Mouse (Mus musculus): ENCODE measurements at regions not wholly inside any gene's neighbourhood (a gene's known extent, or its start where the extent isn't known, plus 50 kb on each side); places are given as distances from the start of the nearest gene placed in this dataset.
"Not testable (repeated sequence)": the region's sequence is repeated elsewhere in the genome, so short reads cannot be mapped to it uniquely, and the experiment has no call there.

DNA sequence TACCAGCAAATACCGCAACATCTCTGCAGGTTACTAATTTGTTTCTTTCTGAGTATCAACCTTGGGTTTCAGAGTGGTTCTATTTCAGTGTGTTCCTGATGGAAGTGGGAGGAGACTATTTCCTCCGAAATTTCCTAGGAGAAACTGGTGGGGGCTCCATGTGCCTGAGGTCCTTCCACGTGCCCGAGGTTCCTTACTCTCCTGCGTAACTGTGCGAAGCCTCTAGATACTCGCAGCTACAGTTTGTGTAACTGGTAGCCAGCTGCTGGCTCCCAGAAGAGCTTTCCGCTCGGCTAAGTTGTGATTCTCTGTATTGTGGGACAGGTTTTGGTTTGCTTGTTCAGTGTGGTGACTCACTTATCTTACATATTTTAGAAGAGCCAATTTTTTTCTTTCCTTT, 184.3 kb upstream of the Tmem45b start:
- Histone ChIP-seq H3K9me3 (no peaks in the 10 kb centered on the region), H3K4me3 (no peak overlapping the region), H3K27ac (replicated peaks) (no peak overlapping the region), H3K36me3 (replicated peaks) (no peaks in the 10 kb centered on the region), H3K27me3 (replicated peaks; ENCODE audit: low read depth, poor library complexity, severe bottlenecking) (no peaks in the 10 kb centered on the region), H3K4me1 (no peaks in the 10 kb centered on the region)
- 81% methylated on average over 9 of the region's 9 CpGs for WGBS
- DNase-seq (ENCODE audit: low spot score) = no peak

DNA sequence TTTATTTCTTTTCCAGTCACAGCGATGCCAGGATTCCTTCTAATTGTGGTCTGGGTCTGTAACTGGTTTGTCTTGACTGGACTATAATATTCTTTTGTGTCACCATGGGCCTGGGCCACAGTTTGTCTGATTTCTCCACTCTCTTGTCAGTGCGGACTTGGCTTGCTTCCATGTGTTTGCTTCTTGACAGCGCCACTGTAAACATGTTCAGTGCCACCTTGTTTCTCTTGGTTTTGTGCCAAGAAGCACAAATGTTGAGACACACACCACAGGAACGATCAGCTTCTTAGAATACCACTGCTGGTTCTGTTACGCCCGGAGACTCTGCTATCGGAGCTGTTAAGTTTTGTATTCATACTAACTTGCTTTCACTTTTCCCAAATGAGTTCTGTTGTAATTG, 180.9 kb upstream of the Tmem45b start:
- H3K4me1 ChIP-seq = peaks cover 6% of the 10 kb centered on the region; the same call in 1 of the 2 replicates
- 94% methylated on average over 7 of the region's 7 CpGs for WGBS
- H3K27ac ChIP-seq (replicated peaks) = no peak overlapping the region
- no peaks in the 10 kb centered on the region for H3K9me3 ChIP-seq
- no peak for DNase-seq (ENCODE audit: low spot score)
- H3K4me3 ChIP-seq = no peak overlapping the region
- H3K36me3 ChIP-seq (replicated peaks) = no peaks in the 10 kb centered on the region
- H3K27me3 ChIP-seq (replicated peaks; ENCODE audit: low read depth, poor library complexity, severe bottlenecking) = no peaks in the 10 kb centered on the region

DNA sequence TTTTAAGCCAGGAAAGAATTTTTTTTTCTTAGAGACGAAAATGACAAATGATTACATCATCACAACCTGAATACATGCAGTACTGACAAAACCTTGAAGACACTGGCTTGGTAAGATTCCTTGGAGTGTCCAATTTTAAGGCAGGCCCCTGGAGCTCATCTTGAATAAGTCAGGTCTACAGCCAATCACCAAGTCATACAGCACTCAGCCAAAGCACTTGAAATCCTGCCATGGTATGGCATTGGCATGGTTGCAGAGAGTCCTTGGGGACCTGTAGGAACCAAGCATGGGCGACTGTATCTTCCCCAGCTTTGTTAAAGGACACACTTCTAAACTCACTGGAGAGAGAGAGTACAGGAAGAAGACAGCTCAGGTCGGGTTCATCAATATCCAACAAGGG, 179.8 kb upstream of the Tmem45b start:
- DNase-seq (ENCODE audit: low spot score) = no peak
- Histone ChIP-seq H3K27ac (replicated peaks) (no peak overlapping the region), H3K4me1 (peaks cover 6% of the 10 kb centered on the region; the same call in 1 of the 2 replicates), H3K9me3 (no peaks in the 10 kb centered on the region), H3K36me3 (replicated peaks) (no peaks in the 10 kb centered on the region), H3K27me3 (replicated peaks; ENCODE audit: low read depth, poor library complexity, severe bottlenecking) (no peaks in the 10 kb centered on the region), H3K4me3 (no peak overlapping the region)
- 82% methylated on average over 3 of the region's 3 CpGs for WGBS

DNA sequence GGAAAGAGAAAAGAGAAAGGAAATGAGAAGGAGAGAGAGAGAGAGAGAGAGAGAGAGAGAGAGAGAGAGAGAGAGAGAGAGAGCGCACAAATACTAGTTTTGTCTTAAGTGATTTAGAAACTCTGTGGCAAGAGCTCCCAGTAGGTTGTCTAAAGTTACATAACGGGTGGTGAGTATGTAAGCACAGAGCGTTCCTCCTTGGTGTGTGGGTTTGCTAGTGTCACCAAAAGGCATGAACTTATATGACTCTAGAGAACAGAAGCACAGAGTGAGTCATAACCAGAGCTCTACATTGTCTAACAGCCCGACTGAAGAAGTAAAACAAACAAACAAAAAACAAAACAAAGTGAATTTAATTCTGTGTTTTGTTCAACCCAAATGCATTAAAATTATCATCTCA, 177.9 kb upstream of the Tmem45b start:
- no peaks in the 10 kb centered on the region for H3K36me3 ChIP-seq (replicated peaks)
- no peak for DNase-seq (ENCODE audit: low spot score)
- H3K4me3 ChIP-seq = no peak overlapping the region
- H3K4me1 ChIP-seq = peaks cover 6% of the 10 kb centered on the region; the same call in 1 of the 2 replicates
- no peak overlapping the region for H3K27ac ChIP-seq (replicated peaks)
- no peaks in the 10 kb centered on the region for H3K27me3 ChIP-seq (replicated peaks; ENCODE audit: low read depth, poor library complexity, severe bottlenecking)
- 80% methylated on average over 4 of the region's 4 CpGs for WGBS
- H3K9me3 ChIP-seq = peaks cover 2% of the 10 kb centered on the region

DNA sequence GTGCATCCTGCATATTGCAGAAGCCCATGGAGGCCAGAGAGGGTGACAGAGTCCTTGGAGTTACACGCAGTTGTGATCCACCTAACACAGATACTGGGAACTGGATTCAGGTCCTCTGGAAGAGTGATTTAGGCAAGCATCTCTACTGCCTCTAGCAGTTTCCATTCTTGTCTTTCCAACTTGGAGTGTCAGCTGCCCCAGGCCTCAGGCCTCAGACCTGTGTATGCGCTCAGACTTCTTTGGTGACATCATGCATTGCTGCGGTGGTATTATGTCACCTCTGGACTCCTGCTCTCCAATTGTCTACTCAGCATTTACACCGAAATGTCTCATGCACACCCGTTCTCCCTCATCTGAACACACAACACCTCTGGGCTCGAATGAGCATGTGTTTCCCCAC, 164.0 kb upstream of the Tmem45b start:
- no peaks in the 10 kb centered on the region for H3K36me3 ChIP-seq (replicated peaks)
- no peak for DNase-seq (ENCODE audit: low spot score)
- no peaks in the 10 kb centered on the region; the same call in 1 of the 2 replicates for H3K4me1 ChIP-seq
- no peak overlapping the region for H3K4me3 ChIP-seq
- H3K27me3 ChIP-seq (replicated peaks; ENCODE audit: low read depth, poor library complexity, severe bottlenecking) = no peaks in the 10 kb centered on the region
- H3K9me3 ChIP-seq = no peaks in the 10 kb centered on the region
- 87% methylated on average over 6 of the region's 6 CpGs for WGBS
- H3K27ac ChIP-seq (replicated peaks) = no peak overlapping the region

DNA sequence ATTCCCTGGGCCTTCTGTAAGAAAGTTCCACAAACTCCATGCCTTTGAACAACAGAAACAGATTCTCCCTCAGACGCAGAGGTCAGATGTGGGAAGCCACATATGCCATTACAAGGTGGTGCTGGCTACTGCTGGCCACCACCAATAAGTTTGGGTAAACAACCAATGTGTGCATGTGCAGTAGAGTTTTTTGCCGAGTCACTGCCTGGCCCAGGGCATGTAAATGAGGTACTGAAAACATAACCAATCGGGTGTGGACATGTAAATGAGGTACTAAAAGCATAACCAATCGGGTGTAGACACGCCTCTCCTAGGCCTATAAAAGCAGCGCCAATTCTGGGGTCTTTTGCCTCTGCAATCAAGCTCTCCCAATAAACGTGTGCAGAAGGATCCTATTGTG, 157.3 kb upstream of the Tmem45b start:
- not testable (repeated sequence) for DNase-seq (ENCODE audit: low spot score); H3K4me1 ChIP-seq; H3K27ac ChIP-seq (replicated peaks); H3K27me3 ChIP-seq (replicated peaks; ENCODE audit: low read depth, poor library complexity, severe bottlenecking); H3K4me3 ChIP-seq; H3K9me3 ChIP-seq; H3K36me3 ChIP-seq (replicated peaks)
- WGBS = 92% methylated on average over 7 of the region's 7 CpGs

DNA sequence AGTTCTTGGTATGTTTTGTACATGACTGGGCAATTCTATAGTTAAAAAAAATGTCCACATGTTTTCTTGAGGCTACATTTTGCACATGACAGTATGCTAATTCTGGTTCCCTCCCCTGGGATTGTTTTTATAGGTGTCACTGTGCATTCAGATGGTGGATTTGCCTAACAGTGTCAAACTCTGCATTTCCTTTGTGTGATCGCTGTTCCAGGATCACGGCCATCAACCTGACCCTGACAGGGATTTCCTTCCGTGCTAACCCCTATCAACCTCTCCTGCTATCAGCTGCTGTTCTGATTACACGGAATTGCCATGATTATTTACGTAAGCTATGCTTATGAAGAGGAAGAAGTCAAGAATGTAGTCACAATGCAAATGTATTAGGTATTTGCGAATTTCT, 155.1 kb upstream of the Tmem45b start:
- peaks cover 3% of the 10 kb centered on the region; the same call in 1 of the 2 replicates for H3K4me1 ChIP-seq
- H3K36me3 ChIP-seq (replicated peaks) = no peaks in the 10 kb centered on the region
- no peak overlapping the region for H3K27ac ChIP-seq (replicated peaks)
- WGBS = 63% methylated on average over 6 of the region's 6 CpGs
- H3K9me3 ChIP-seq = no peaks in the 10 kb centered on the region
- no peak overlapping the region for H3K4me3 ChIP-seq
- no peak for DNase-seq (ENCODE audit: low spot score)
- no peaks in the 10 kb centered on the region for H3K27me3 ChIP-seq (replicated peaks; ENCODE audit: low read depth, poor library complexity, severe bottlenecking)

DNA sequence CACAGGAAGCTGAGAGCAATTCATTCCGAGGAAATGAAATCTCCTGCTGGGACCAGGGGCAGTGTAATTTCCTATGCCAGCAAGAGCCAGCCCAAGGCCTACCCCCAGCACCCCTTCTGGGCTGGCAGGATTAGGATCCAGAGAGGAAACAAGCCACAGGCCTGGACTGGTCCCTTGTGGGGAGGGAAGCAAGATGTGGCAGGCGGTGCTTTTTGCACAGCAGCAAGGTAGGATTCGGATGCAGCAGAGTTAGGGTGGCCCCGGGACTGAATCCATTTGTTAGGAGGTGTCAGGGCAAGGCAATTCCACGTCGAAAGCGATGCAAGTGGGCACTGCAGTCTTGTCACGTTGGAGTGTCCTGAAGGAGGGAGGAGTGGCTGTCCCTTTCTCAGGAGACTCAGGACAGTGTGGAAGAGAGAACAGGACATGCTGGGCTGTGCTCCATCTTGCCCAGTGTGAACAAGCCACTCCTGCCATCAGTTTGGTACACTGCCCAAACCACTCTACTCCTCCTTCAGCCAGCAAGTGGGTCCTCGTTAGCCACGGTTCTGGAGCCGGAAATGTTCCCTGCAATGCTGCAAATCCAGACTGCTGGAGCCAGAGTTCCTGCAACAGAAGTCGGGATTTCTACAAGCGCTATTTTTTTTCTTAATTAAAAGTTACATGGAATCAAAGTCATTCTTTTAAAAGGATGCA, 150.1 kb upstream of the Tmem45b start:
- no peaks in the 10 kb centered on the region for H3K36me3 ChIP-seq (replicated peaks)
- H3K4me1 ChIP-seq = peaks cover 11% of the 10 kb centered on the region
- DNase-seq (ENCODE audit: low spot score) = no peak
- no peak overlapping the region for H3K27ac ChIP-seq (replicated peaks)
- H3K9me3 ChIP-seq = no peaks in the 10 kb centered on the region
- H3K27me3 ChIP-seq (replicated peaks; ENCODE audit: low read depth, poor library complexity, severe bottlenecking) = no peaks in the 10 kb centered on the region
- WGBS = 67% methylated on average over 13 of the region's 13 CpGs
- H3K4me3 ChIP-seq = no peak overlapping the region

DNA sequence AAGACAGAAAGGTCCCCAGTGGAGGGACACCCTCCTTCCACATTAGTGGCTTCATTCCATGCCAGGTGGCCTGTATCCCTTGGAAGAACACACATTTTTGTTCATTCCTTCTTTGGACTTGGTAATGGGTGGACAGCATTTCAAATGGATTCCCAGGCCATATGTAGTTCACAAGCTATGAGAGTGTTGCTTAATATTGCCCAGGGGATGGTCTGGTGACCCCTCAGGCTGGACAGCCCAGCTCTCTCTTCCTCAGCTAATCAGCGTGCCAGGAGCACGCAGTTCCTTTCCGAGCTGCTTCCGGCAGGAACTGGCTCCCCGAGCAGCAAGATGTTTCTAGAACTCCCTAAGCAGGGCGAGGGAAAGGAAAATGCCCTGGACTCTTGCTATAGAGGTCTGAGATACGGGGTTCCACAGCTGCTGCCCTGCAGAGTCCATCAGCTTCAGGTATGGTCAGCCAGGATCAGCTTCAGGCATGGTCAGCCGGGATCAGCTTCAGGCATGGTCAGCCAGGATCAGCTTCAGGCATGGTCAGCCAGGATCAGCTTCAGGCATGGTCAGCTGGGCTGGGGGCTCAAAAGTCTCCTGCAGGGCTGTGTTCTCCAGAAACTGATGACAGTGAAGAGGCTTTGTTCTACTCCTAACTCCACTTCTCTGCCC, 146.9 kb upstream of the Tmem45b start:
- no peak for DNase-seq (ENCODE audit: low spot score)
- Histone ChIP-seq H3K27ac (replicated peaks) (0 out of 2 replicates have a peak overlapping the region, but pooled peaks have one; percentile 2), H3K4me3 (no peak overlapping the region), H3K36me3 (replicated peaks) (no peaks in the 10 kb centered on the region), H3K27me3 (replicated peaks; ENCODE audit: low read depth, poor library complexity, severe bottlenecking) (no peaks in the 10 kb centered on the region), H3K4me1 (peaks cover 11% of the 10 kb centered on the region), H3K9me3 (no peaks in the 10 kb centered on the region)
- 72% methylated on average over 8 of the region's 8 CpGs for whole genome bisulfite sequencing

DNA sequence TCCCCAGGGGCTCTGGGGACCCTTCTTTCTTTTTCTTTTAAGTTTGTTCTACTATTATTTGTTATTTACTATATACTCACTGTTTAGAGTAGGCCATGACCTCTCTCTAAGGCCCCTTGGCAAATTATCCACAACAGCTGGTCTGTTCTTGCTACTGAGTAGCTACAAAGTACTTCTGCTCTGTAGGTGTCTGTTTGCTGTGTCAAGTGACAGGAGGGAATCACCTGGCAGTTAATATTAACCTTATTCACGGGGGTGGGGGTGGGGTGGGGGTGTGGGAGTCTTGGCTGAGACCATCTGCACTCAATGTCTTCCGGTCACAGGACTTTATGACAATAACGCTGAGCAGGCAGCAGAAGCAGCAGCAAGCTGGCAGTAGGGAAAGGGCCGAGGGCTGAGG, 146.4 kb upstream of the Tmem45b start:
- Histone ChIP-seq H3K36me3 (replicated peaks) (no peaks in the 10 kb centered on the region), H3K9me3 (no peaks in the 10 kb centered on the region), H3K27me3 (replicated peaks; ENCODE audit: low read depth, poor library complexity, severe bottlenecking) (no peaks in the 10 kb centered on the region), H3K27ac (replicated peaks) (no peak overlapping the region), H3K4me3 (no peak overlapping the region), H3K4me1 (peaks cover 11% of the 10 kb centered on the region)
- no peak for DNase-seq (ENCODE audit: low spot score)
- 62% methylated on average over 4 of the region's 4 CpGs for WGBS

DNA sequence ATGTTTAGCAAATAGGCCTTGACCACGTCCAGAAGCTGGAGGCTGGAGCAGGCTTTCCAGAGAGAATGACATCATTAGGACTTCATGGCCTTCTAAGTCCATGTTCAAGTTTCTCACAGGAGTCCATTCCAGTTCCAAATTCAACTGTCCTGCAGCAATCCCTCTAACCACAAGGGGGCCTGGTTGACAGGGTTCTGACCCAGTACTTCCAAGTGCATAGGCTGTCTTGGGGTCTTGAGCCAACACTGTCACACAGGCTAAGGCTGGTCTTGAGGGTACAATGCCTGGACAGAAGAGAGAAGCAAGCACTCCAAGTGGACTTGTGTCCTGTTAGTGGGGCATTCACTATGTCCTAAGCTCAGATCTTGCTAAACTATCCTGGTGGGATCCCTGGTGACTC, 145.9 kb upstream of the Tmem45b start:
- Histone ChIP-seq H3K4me1 (peaks cover 11% of the 10 kb centered on the region), H3K4me3 (no peak overlapping the region), H3K27me3 (replicated peaks; ENCODE audit: low read depth, poor library complexity, severe bottlenecking) (no peaks in the 10 kb centered on the region), H3K36me3 (replicated peaks) (no peaks in the 10 kb centered on the region), H3K9me3 (no peaks in the 10 kb centered on the region), H3K27ac (replicated peaks) (no peak overlapping the region)
- WGBS = 68% methylated on average over 1 of the region's 1 CpGs
- DNase-seq (ENCODE audit: low spot score) = peak; percentile 42

DNA sequence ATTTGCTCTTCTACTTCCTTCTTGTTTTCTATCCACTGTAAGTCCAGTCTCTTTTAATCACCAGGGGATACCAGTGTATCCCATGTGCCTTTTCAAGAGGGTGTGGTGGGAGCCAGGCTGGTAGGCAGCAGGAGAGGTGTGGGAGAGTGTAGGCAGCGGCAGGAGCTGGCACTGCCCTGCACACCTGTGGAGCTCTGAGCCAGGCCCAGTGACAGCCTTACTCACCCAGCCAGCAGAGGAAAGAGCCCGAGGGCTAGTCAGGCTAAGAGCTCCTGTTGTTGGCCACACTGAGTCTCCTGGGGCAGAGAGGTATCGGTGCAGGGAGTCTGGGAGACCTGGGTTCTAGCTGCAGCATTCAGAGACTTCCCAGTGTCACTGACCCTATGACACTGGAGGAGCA, 145.5 kb upstream of the Tmem45b start:
- H3K27ac ChIP-seq (replicated peaks) = no peak overlapping the region
- 82% methylated on average over 3 of the region's 3 CpGs for WGBS

More for the DNA sequence above, 145.5 kb upstream of the Tmem45b start:
- H3K9me3 ChIP-seq = no peaks in the 10 kb centered on the region
- no peak for DNase-seq (ENCODE audit: low spot score)
- no peak overlapping the region for H3K4me3 ChIP-seq
- H3K4me1 ChIP-seq = peaks cover 11% of the 10 kb centered on the region
- no peaks in the 10 kb centered on the region for H3K36me3 ChIP-seq (replicated peaks)
- H3K27me3 ChIP-seq (replicated peaks; ENCODE audit: low read depth, poor library complexity, severe bottlenecking) = no peaks in the 10 kb centered on the region
